Mouse (Mus musculus): ENCODE measurements at regions not wholly inside any gene's neighbourhood (a gene's known extent, or its start where the extent isn't known, plus 50 kb on each side); places are given as distances from the start of the nearest gene placed in this dataset.

DNA sequence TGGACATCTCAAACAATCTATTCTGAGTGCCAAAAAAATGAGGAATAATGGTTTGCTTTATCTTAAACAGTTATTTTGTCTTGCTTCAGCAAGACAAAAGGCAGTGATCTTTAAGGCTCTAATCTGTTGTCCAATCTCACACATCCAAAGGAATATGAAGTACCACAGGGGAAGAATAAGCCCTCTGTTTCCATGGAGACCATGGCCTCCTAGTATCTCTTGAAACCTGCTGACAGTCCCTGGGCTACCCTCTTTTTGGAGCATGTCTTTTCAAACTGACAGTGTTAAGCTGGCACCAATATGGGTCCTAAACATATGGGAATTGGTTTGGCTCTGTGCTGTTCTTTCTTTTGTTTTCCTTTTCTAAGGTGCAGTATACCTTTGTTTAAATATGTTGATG, 311.8 kb downstream of the Klf6 start:
- no peak for DNase-seq (ENCODE audit: extremely low spot score, low spot score)

DNA sequence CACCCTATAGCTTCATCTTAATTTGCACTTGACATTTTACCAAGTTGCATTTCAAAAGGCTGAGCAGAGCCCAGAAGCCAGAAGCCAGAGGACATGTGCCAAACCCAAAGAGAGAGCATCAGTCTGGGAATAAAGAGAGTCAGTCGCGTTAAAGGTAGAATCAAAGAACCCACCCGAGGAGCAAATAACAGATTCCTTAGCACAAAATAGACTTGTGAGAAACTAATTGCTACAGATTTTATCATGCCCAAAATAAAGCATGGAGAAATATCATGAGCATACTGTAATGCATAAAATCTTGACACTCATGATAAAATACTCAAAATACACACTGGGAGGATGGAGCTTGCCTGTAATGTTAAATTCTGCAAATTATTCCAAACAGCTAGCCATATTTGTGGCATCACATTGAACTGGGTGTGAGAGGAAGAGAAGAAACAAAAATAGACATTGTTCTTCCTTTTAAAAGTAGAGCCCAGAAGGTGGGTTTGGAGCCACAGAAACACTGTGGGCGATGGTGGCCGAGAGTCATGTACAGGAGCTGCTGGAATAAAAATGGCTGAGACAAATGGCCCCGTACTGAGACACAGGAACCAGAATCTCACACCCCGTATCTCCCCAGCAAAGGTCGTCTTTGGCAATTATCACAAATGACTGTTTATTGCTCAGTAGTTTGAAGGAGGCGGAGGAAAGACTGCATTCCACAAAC, 317.2 kb downstream of the Klf6 start:
- no peak for DNase-seq (ENCODE audit: extremely low spot score, low spot score)

DNA sequence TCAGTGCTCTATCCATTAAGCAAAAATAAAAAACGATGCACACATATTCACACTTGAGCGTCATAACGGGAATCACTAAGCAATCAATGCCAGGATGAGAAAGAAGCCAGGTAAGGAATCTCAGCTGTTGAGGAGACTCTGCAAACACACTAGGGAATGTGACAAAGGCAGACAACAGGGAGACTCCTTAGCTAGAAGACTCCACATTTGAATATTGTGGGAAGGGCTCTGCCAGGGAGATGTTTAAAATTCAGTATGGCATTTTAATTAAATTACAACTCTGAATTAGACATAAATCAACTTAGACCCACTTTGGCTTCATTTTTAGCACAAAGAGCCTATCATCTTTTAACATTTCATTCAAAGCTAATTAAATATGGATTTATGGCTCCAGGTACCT, 327.9 kb downstream of the Klf6 start:
- DNase-seq (ENCODE audit: extremely low spot score, low spot score) = no peak

DNA sequence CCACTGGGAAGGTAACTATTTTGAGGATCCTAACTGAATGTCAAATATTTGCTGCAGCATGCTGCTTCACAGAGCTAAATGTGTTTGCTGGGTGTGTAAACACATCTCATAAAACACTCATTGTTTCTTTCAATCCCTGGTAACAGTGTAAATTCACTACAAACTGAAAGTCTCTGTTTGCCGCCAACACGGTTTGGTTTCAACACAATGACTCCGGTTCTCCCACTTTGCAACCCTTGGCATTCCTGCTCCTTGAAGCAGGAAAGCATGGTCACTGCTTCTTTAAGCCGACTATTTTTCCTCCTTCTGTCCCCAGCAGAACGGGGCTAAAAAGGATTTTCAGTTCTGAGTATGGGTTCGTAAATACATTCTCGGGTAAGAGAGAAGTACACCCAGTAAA, 328.3 kb downstream of the Klf6 start:
- no peak for DNase-seq (ENCODE audit: extremely low spot score, low spot score)

DNA sequence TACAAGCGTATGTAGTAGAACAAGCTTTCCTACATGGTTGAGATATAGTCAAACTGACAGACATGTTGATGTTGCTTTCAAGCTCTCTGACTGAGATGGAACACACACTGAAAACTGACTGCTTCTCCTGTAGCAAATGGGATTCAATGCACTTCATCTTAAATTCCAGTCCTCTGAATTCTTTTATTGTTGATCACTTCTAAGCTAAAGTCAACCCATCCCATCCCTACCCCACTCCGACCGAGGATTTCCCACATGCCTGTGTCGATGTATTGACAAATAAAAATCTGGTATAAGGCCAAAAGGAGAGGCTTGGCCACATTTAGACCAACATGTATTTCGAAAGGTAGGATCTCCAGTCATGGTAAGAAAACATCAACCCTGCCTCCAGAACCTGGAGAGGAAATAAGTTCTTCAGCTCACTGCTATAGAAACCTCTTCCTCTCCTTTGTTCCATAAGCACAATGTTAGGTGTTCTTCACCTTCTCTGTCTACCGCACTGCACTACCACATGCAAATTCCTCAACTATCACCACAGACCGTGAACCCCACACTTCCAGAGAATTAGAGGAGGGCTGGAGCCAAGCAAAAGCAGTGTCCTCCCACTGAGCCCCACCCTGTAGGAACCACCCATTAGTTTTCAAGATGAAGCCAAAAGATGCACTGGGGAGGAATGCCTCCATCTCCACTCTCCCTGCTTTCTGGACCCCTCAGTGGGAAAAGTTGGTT, 330.1 kb downstream of the Klf6 start:
- DNase-seq (ENCODE audit: extremely low spot score, low spot score) = no peak

GRCm38 (mm10) chr13:6191915-6192295, 330.6 kb downstream of the Klf6 start:
- DNase-seq (ENCODE audit: extremely low spot score, low spot score) = no peak

- no peak for DNase-seq (ENCODE audit: extremely low spot score, low spot score)
Observed at GRCm38 (mm10) chr13:6196690-6197089, 335.4 kb downstream of the Klf6 start.

GRCm38 (mm10) chr13:6199107-6199506, 337.8 kb downstream of the Klf6 start:
- no peak for DNase-seq (ENCODE audit: extremely low spot score, low spot score)

- no peak for DNase-seq (ENCODE audit: extremely low spot score, low spot score)
Observed at GRCm38 (mm10) chr13:6201516-6201915, 340.2 kb downstream of the Klf6 start.

DNA sequence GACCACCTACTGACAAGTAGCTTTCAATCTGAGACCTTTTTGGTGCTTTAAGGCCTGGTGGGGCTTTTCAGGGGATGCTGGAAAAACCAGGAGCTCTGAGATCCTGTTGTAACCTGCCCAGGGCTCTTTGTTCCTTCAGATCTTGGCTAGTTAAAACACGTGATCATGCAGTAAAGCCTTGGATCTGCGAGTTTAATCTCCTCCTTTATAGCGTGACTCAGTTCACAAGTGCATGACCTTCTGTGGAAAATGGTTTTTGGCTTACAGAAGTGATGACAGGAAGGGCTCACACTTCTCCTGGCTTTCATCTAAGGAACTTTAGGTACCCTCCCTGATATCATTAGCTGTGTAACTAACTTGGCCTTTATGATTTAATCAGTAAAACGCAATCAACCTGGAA, 343.1 kb upstream of the Pitrm1 start:
- DNase-seq (ENCODE audit: extremely low spot score, low spot score) = no peak

DNA sequence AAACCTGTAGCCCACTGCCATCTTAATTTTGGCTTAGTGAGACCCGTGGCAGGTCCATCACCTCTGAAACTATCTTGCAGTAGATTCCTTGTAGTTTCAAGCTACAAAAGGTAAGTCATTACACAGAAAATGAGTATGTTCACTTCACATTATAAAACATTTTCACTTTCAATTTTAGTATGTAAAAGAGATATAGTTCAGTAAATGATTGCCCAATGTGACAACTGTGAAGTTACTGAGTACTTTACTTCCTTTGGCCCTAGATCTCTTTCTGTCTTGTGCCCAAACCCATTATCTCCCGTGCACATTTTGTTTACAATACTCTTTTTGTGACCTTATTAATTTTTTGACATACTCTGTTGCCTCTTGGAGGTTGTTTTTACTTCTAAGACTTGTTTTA, 335.4 kb upstream of the Pitrm1 start:
- DNase-seq (ENCODE audit: extremely low spot score, low spot score) = no peak

- no peak for DNase-seq (ENCODE audit: extremely low spot score, low spot score)
Observed at GRCm38 (mm10) chr13:6214189-6214588, 333.8 kb upstream of the Pitrm1 start.

DNA sequence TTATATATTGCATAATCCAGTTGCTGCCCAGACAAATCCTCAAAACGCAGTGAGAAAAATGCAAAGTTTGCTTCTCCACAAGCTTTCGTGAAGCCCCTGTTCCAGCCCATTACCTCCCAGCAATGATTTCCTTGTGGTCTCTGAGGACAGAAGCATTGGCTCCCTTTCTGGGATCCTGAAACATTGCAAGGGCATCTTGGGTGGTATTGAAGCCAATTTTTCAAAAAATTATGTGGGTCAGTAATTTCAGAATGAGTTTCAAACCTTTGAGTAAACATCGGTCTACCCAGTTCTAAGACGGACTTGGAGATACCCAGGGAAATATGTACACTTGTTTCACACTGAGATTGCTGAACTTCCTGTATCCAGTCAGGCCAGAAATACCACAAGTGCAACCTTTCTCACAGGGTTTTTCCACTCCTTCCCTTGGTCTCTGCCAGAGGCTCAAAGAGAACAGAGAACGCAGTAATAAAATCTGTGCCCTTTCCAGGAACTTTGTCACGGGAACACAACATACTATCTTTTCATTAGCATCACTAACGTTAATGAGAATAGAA, 321.8 kb upstream of the Pitrm1 start:
- DNase-seq (ENCODE audit: extremely low spot score, low spot score) = no peak

DNA sequence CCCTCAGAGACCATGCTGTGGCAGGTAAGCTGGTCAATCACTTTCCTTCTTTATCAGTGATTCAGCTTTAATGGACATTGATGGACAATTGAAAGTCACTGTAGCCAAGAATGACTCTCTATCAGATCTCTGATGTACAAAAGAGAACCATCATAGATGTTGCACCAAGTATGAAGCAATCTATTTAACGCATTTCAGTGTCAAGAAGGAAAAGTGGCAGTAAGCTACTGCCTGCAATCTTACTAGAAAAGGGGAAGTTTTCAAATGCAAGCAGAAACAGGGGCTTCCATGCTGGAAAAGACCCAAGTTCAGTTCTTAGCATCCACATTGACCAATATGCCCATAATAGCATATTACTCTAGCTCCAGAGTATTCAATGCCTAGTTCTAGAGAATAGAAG, 319.7 kb upstream of the Pitrm1 start:
- no peak for DNase-seq (ENCODE audit: extremely low spot score, low spot score)

- DNase-seq (ENCODE audit: extremely low spot score, low spot score) = no peak
Observed at GRCm38 (mm10) chr13:6235394-6235793, 312.6 kb upstream of the Pitrm1 start.

DNA sequence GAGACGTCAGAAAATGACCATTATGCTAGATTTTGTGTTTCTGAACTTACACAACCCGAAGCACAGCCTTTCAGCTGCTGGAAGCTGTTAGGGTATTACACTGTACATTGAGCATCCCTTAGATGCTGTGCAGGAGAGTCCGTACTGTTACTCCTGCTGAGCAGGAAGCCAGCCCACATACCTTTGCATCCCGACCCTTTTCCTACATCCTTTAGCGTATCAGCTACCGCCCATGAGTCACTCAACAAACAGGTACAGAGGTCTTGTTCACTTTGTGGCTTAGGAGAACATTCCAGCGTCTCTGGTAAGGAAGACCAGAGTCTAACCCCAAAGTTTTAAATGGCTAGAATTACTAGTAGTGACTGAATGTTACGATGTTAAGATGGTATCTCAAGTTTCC, 311.4 kb upstream of the Pitrm1 start:
- no peak for DNase-seq (ENCODE audit: extremely low spot score, low spot score)

GRCm38 (mm10) chr13:6237201-6237600, 310.7 kb upstream of the Pitrm1 start:
- no peak for DNase-seq (ENCODE audit: extremely low spot score, low spot score)

DNA sequence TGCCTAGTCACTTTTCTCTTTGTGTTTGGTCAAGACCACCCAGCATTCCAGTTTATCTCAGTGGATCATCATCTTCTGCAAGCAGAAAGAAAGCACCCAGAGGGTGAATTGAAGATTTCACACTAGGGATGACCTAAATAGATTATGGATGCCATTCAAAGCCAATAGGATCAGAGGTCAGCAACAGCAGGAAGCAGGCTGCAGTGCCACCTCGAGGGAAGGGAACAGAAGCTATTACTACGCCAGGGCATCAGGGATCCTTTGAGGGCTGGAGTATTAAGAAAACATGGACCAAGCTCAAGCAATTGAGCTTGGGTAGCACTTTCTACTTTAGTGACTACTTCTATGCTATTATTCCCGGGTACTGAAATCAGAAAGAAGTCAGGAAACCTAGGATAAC, 307.1 kb upstream of the Pitrm1 start:
- DNase-seq (ENCODE audit: extremely low spot score, low spot score) = no peak

- no peak for DNase-seq (ENCODE audit: extremely low spot score, low spot score)
Observed at GRCm38 (mm10) chr13:6241472-6242123, 306.4 kb upstream of the Pitrm1 start.

GRCm38 (mm10) chr13:6250106-6250505, 297.8 kb upstream of the Pitrm1 start:
- DNase-seq (ENCODE audit: extremely low spot score, low spot score) = no peak

GRCm38 (mm10) chr13:6251025-6251862, 296.7 kb upstream of the Pitrm1 start:
- DNase-seq (ENCODE audit: extremely low spot score, low spot score) = no peak
